25 mouse cellular contexts compared by ENCODE assay signal in genomic region chr8:110883824-110884223, GRCm38 (mm10). TPM values are rescaled to one million over a fixed set of nuclear protein-coding genes. Genes with fewer than 3 reads are reported as not detected.
DNase-seq lines count a peak whose midpoint lies in the region; TF ChIP-seq lines count a peak whose summit lies in the region.
"Had no signal": no experiment of that assay in that cellular context is flagged by ENCODE, and none has a peak within 500 bp of the region (broad histone marks: within the 10 kb centered on the region; RNA-seq: fewer than 3 reads in every experiment).

No protein-coding gene starts in this region.

- no peak overlapping the region for H3K4me2 ChIP-seq in myocyte (ENCODE audit: low read depth)
- H3K4me2 ChIP-seq: embryonic facial prominence, embryonic 15.5 days; forebrain, embryonic 13.5 days; hindbrain, embryonic 15.5 days; liver, embryonic 15.5 days; lung, embryonic 15.5 days; midbrain, embryonic 11.5 days; neural tube, embryonic 12.5 days had no signal

- no peaks in the 10 kb centered on the region for H3K27me3 ChIP-seq in myocyte (ENCODE audit: control insufficient read depth, insufficient read depth, insufficient read length)
- H3K27me3 ChIP-seq in forebrain, embryonic 10.5 days (ENCODE audit: poor library complexity, severe bottlenecking): no peaks in the 10 kb centered on the region
- H3K27me3 ChIP-seq: embryonic facial prominence, embryonic 15.5 days; forebrain, embryonic 13.5 days; hindbrain, embryonic 15.5 days; liver, embryonic 15.5 days; lung, embryonic 15.5 days; neural tube, embryonic 12.5 days had no signal

- intact Hi-C loops in gastrocnemius, postnatal 14 days (cut with DNase I; ENCODE audit: low total_unique reads): no loop called here

- H3K4me1 ChIP-seq in forebrain, embryonic 10.5 days: no peaks in the 10 kb centered on the region
- H3K4me1 ChIP-seq: embryonic facial prominence, embryonic 10.5 days; embryonic facial prominence, embryonic 15.5 days; forebrain, embryonic 13.5 days; hindbrain, embryonic 10.5 days; hindbrain, embryonic 15.5 days; liver, embryonic 15.5 days; lung, embryonic 15.5 days; neural tube, embryonic 12.5 days had no signal

- H3K4me3 ChIP-seq in myocyte: no peak overlapping the region
- H3K4me3 ChIP-seq in forebrain, embryonic 10.5 days: no peak overlapping the region
- H3K4me3 ChIP-seq: embryonic facial prominence, embryonic 10.5 days; embryonic facial prominence, embryonic 15.5 days; forebrain, embryonic 13.5 days; hindbrain, embryonic 10.5 days; hindbrain, embryonic 15.5 days; liver, embryonic 15.5 days; lung, embryonic 15.5 days; neural tube, embryonic 12.5 days had no signal

- no peak overlapping the region for H3ac ChIP-seq in myocyte (ENCODE audit: control insufficient read depth, insufficient read length)

- peak; percentile 18 for DNase-seq in kidney, postnatal 14 days
- no peak for DNase-seq in kidney, adult 9 months
- DNase-seq in cerebellum, adult 11-12 months: peak; percentile 88
- peak; percentile 89 for DNase-seq in cerebellum, adult 9-11 months
- DNase-seq in forebrain, embryonic 10.5 days (ENCODE audit: extremely low spot score, low spot score): no peak
- no peak for DNase-seq in gastrocnemius, postnatal 14 days
- no peak for DNase-seq in c-Kit-positive CD71-positive TER-119-positive erythroid progenitor cells, embryonic 14.5 days (ENCODE audit: low spot score)
- DNase-seq: adrenal gland, adult 2 months; gastrocnemius, postnatal 10 days; heart, postnatal 14 days; kidney, adult 18-20 months; layer of hippocampus, adult 9-11 months; liver; right cerebral cortex, adult 18-20 months; right cerebral cortex, postnatal 4 days had no signal

- no peak overlapping the region for H3K27ac ChIP-seq in forebrain, embryonic 10.5 days
- H3K27ac ChIP-seq: embryonic facial prominence, embryonic 10.5 days; embryonic facial prominence, embryonic 15.5 days; forebrain, embryonic 13.5 days; hindbrain, embryonic 10.5 days; hindbrain, embryonic 15.5 days; liver, embryonic 15.5 days; lung, embryonic 15.5 days; neural tube, embryonic 12.5 days had no signal

- no peaks in the 10 kb centered on the region for H3K9me3 ChIP-seq in forebrain, embryonic 10.5 days
- H3K9me3 ChIP-seq: embryonic facial prominence, embryonic 10.5 days; embryonic facial prominence, embryonic 15.5 days; forebrain, embryonic 13.5 days; hindbrain, embryonic 10.5 days; hindbrain, embryonic 15.5 days; liver, embryonic 15.5 days; lung, embryonic 15.5 days; neural tube, embryonic 12.5 days had no signal

- H3K36me3 ChIP-seq in myocyte (ENCODE audit: control insufficient read depth, insufficient read depth): peaks cover 22% of the 10 kb centered on the region
- peaks cover 100% of the 10 kb centered on the region for H3K36me3 ChIP-seq in forebrain, embryonic 10.5 days (replicated peaks)

- WGBS in forebrain, embryonic 10.5 days: 94% methylated on average over 18 of the region's 18 CpGs

- no peaks in the 10 kb centered on the region for H3K79me2 ChIP-seq in myocyte (ENCODE audit: control insufficient read depth, insufficient read depth)

- TF ChIP-seq POLR2A in myocyte (IDR thresholded peaks at IDR 0.05; ENCODE audit: insufficient read length, low read depth): no peak

TF ChIP-seq in myocyte, 11 proteins besides CTCF, POLR2A, EP300 and RAD21:
- TF ChIP-seq CEBPB (IDR thresholded peaks at IDR 0.05; ENCODE audit: insufficient read depth, poor library complexity, severe bottlenecking) (no peak), POLR2AphosphoS2 (IDR thresholded peaks at IDR 0.05; ENCODE audit: insufficient read length, low read depth) (peak; percentile 57)

RNA-seq across cellular contexts. Expression of gene Fuk, which starts 18.5 kb away (rescaled TPM):
- polyA plus RNA-seq in myocyte (2012; fragmentation: generic; extraction: Trizol): 7.2 TPM
- 13.5 and 13.8 TPM in 2 replicates for polyA plus RNA-seq in forebrain, embryonic 10.5 days (2016; fragmentation: Nextera tagmentation; extraction: Ambion mirVana)
- 1 to 10 TPM; 3.3 to 4.1 TPM for total RNA-seq in gastrocnemius, postnatal 14 days (2021)

RNA-seq across cellular contexts. Expression of gene St3gal2, which starts 35.9 kb away (rescaled TPM):
- 39.7 TPM for polyA plus RNA-seq in myocyte (2012; fragmentation: generic; extraction: Trizol)
- polyA plus RNA-seq in forebrain, embryonic 10.5 days (2016; fragmentation: Nextera tagmentation; extraction: Ambion mirVana): 24.4 and 24.5 TPM in 2 replicates
- total RNA-seq in gastrocnemius, postnatal 14 days (2021): 10 to 100 TPM; 32.0 to 35.6 TPM

RNA-seq across cellular contexts. Expression of gene Sf3b3, which starts 37.2 kb away (rescaled TPM):
- polyA plus RNA-seq in myocyte (2012; fragmentation: generic; extraction: Trizol): 47.7 TPM
- polyA plus RNA-seq in forebrain, embryonic 10.5 days (2016; fragmentation: Nextera tagmentation; extraction: Ambion mirVana): 247 and 254 TPM in 2 replicates
- 10 to 100 TPM; 24.2 to 29.3 TPM for total RNA-seq in gastrocnemius, postnatal 14 days (2021)

RNA-seq across cellular contexts. Expression of gene Cog4, which starts 37.4 kb away (rescaled TPM):
- polyA plus RNA-seq in myocyte (2012; fragmentation: generic; extraction: Trizol): 71.6 TPM
- 71.0 and 73.2 TPM in 2 replicates for polyA plus RNA-seq in forebrain, embryonic 10.5 days (2016; fragmentation: Nextera tagmentation; extraction: Ambion mirVana)
- total RNA-seq in gastrocnemius, postnatal 14 days (2021): 10 to 100 TPM; 38.9 to 44.1 TPM

Comparison
In these comparisons a context has a peak if more than half of its experiments do, and no peak if none do; other contexts are left out.
1. DNase-seq: peak in kidney, postnatal 14 days (single experiment), cerebellum, adult 11-12 months (single experiment) and cerebellum, adult 9-11 months (single experiment); none in kidney, adult 9 months (single experiment), forebrain, embryonic 10.5 days (single experiment), gastrocnemius, postnatal 14 days (single experiment) and c-Kit-positive CD71-positive TER-119-positive erythroid progenitor cells, embryonic 14.5 days (single experiment).